Mouse (Mus musculus): Measurements from ENCODE around the gene Rhbdl1.

Rhbdl1 gene

GRCm38 (mm10) chr17:25837076-25837410, at the start of gene Rhbdl1:
Gene Rhbdl1 (minus strand): TSS chr17:25837295.
- DNase-seq = peak; percentile 87

DNA sequence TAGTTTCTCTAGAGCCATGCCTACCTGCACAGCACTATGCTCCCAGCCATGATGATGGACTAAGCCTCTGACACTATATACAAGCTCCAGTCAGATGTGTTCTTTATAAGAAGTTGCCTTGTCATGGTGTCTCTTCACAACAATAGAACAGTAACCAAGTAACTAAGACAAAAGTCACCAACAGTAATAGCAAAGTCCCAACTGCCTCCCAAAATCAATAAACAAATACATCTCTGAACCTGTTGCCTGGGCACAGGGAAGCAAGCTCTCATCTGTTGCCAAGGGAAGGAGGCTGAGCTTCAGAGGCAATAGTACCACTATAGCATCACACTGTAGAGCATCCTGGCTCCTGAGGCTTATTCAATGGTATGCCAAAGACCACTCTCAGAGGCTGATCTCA, 49.7 kb upstream of the Rhbdl1 start:
- DNase-seq = no peak

DNA sequence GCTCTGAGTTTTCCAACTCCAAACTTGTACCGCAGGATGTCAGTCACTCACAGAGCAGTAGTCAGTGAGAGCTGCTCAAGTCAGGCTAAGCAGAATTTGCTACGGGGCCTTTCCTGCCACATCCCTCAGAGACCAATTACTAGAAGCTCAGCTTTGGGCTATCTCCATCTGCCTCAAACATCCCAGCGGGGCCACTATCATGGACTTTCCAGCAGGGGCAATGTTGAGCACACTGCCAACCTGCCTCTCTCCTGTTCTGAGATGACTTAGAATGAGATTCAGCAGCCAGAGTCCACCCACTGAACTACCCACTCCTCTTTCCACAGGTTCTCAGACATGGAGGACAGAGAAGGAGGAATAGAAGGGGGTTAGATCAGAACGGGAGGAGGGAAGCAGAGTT, 48.5 kb upstream of the Rhbdl1 start:
- DNase-seq = no peak

DNA sequence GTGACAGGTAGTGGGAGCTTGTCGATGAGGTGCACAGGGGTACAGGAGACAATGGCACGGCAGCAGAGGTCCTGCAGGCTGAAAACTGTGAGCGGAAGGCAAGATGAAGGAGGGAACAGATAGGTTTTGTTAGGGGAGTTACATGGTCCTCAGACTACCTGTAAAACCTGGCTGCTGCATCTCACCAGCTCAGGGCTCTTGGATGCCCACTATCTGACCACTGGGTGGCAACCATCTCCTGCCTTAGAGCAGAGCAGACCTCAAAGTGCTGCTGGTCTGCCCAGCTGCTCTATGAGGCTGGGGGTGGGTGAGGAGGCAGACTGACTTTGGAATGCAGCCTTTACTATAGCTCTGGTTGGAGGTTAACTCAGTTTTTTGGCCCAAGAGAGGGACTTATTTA, 46.7 kb upstream of the Rhbdl1 start:
- no peak for DNase-seq

- no peak for DNase-seq
These were observed 46.2 kb upstream of the Rhbdl1 start for GRCm38 (mm10) chr17:25883268-25883667.

GRCm38 (mm10) chr17:25882306-25882705, 45.2 kb upstream of the Rhbdl1 start:
- DNase-seq = no peak

- no peak for DNase-seq
These were observed 44.6 kb upstream of the Rhbdl1 start for GRCm38 (mm10) chr17:25881691-25882090.

DNA sequence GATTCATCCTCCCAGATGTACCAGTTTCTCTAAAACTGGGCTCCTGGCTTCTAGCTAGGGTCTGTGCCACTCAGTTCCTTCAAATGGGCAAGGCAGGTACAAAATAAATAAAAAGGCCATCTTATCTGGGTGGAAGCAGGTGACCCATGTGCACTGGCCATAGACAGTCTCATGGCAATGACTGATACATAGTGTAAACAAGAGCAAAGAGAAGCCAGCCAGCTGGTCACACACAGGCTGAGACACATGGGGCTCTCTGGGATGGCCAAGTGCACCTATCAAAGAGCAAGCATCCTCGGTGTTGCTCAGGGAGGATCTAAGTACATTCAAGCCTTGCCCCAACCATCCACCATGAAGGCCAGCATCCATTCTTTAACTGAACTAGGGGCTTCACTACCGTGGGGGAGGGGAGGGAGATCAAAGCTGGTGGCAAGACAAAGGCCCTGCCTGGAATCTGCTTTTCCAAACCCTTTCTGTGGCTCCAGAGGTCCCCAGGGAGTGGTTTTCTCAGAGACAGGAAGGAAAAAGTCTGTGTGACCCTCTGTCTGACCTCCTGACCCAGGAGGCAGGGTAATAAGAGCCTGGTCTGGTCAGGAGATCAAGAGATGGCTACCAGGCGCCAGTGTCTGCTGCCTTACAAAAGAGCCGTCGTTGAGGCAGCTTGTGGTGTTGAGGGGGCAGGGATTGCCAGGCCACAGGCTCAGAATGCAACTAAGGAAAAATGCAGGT, 44.0 kb upstream of the Rhbdl1 start:
- DNase-seq = no peak

DNA sequence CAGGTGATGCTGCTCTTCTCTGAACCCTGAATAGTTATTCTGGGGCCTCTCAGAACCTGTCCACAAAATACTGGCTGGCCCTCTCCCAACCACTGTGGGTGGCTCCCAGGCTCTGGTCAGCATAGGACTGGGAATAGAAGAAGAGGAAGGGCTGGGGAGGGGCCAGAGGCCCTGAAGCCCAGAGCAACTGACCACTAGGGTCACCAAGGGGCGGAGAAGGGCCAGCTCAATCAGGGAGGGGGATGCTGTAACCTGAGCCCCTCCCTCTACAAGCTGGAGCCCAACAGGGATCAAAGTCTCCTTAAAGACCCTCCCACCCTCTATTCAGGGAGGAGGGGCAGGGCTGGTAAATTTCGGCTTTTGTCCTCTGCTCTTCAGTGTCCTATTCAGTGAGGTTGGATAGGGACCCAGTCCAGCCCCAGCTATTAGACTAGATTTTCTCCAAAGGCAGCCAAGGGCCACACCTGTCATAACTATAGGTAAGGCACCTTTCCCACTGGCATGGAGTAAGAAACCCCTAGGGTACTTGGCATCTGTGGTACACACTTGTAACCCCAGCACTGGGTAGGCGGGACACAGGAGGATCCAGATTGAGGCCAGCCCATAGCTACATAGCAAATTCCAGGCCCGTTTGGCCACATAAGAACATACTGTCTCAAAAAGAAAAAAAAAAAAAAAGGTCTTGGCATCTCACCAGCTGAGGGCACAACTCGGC, 43.3 kb upstream of the Rhbdl1 start, which contains the start of gene Wfikkn1:
Gene Wfikkn1 (minus strand): TSS at position 663 of the 715 bp plus-strand sequence.
- DNase-seq = no peak

DNA sequence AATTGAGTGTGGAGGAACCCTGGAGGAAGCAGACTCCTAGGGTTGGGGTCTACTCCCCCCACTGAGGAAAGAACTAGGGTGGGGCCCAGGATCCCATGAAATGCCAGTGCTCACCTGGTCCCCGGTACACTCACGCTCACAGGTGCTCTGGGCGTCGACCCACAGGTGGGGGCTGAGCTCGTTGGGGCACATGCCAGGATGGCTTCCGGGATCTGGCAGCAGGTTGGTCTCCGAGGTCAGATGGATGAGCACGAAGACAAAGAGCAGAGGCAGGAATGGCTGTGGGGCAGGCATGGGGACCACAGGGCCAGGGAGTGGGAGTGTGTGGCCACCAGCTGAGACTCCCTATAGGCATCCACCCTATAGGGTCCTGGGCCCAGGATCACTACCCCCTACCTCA, 42.7 kb upstream of the Rhbdl1 start:
- no peak for DNase-seq

DNA sequence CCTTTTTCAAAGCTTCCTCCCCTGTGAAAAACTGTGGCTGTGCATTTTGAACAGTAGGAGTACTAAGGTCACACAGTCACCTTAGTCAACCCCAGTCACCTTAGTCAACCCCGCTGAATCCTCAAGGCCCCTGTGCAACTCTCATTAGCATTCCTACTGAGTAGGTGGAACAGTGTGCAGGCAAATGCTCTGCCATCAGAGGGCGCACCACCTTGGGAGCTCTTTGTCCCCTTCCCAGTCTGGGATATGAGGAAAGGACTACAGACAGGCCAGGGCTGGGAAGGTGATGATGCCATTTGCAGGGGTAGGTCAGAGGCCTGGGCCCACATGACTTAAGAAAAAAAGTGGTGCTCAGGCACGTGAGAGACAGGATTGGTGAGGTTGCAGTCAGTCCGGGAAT, 42.2 kb upstream of the Rhbdl1 start:
- DNase-seq = peak; percentile 66

GRCm38 (mm10) chr17:25878611-25879180, 41.6 kb upstream of the Rhbdl1 start:
- DNase-seq = no peak

DNA sequence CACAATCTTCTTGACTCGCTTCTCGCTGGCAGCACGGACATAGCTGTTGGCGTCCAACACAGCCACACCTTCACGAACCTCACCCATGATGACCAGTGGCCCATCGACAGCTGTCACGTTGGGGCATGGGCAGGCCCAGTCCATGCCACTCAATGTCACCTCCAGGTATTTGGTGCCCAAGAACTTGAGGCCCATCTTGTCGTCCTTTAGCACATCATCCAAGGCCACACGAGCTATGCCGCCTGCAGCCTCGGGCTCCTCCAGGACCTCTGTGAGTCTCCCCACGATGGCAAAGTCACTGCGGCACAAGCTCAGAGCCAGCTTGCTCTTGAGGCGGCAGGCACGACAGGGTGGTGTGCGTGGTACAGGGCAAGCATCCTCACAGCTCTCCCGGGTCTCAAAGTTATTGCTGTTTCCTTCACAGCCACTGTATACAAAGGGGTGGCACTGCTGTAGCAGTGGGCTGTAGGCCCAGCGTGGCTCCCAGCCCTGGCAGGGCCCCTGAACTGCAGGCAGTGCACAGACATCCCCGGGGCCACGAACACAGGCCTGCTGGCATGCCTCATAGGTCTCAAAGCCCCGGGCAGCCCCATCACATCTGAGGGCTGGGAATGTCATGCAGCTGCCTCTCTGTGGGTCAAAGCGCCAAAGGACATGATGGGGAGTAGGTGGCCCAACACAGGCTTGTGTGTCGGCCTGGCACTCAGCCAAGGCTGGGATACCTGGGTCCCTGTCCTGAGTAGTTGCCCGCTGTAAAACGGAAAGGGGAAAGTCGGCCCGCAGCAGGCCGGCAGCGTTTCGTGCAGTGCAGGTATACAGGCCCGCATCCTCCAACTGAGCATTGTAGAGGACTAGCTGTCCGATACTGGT, 40.9 kb upstream of the Rhbdl1 start:
- DNase-seq = no peak

GRCm38 (mm10) chr17:25877025-25877424, 39.9 kb upstream of the Rhbdl1 start:
- DNase-seq = no peak

GRCm38 (mm10) chr17:25876347-25876915, 39.3 kb upstream of the Rhbdl1 start:
- no peak for DNase-seq

GRCm38 (mm10) chr17:25875171-25876136, 38.4 kb upstream of the Rhbdl1 start:
- peak; percentile 89 for DNase-seq

- peak; percentile 95 for DNase-seq
These were observed 37.7 kb upstream of the Rhbdl1 start, which contains the start of gene Mettl26 for GRCm38 (mm10) chr17:25874721-25875170. Gene Mettl26 (plus strand): TSS chr17:25875074.

DNA sequence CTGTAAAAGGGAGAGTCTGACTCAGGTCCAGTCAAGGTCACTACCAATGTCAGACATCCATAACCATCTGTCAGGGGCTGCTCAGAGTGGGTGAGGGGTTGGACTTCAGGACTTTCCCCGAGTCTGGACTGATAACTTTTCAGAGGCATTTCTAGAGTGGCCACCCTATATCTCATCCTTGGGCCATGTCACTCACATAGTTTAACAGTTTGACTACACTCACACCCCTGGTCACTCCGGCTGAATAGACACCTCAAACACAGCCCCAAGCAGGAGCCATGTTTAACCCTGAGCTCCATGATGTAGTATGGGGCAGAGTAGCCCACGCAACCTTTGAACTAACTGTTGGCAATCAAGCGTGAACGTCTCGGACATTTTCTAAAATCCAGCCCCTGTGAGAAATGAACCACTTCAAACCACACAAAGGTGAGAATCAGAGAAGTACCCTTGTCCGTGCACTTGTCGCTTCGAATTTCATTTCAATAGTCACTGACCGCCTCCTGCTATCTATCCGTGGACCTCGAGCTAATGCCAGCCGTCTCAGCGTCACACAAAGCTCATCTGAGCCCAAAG, 37.1 kb upstream of the Rhbdl1 start:
- no peak for DNase-seq

DNA sequence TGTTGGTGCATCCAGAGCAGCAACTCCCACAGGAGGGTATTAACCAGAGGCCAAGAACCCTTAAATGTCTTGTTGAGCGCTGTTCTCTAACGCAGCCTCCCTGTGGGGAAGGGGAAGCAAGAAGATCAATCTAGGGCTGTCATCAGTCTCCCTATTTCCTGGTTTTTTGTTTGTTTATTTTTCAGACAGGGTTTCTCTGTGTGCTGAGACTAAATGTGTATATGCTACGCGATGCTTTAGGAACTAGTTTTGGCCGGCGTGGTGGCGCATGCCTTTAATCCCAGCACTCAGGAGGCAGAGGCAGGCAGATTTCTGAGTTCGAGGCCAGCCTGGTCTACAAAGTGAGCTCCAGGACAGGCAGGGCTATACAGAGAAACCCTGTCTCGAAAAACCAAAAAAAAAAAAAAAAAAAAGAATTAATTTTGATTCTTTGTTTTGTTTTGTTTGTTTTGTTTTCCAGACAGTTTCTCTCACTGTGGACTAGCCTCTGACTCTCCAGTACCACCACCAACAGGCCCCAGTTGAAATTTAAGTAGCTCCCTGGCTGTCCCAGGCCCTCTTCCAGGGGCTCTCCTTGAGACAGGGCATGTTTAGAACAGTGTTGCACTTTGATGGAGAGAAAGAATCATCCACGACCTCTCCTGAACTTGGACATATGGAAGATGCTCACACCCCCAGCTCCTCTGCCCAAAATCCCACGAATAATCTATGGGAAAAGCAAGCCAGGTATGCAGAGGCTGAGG, 36.5 kb upstream of the Rhbdl1 start:
- DNase-seq = no peak

DNA sequence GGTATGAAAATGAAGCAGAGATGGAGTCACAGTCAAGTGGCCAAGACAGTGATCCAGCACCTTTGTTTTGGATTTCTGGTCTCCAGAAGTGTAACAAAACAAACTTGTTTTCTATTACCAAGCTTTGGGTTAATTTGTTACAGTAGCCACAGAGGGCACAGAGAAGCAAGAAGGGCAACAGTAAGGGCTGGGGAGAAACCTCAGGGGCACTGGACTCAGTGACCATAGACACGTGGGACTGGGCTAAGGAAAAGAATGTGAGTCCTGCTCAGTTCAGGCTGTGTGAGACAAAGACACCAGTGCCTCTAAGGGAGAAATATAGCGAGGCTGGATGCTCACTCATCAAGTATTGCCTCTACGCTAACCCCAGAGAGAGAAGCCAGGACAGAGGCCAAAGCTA, 35.6 kb upstream of the Rhbdl1 start:
- DNase-seq = no peak
